Mouse (Mus musculus) lung, embryonic 16.5 days (tissue): ENCODE data around the gene Ranbp10. TPM values are rescaled to one million over a fixed set of nuclear protein-coding genes. Genes with fewer than 3 reads are reported as not detected.
A peak's percentile ranks its signal among the peaks of the same experiment; 100 is the strongest.

Experiments
- ATAC-seq: fragments of 200-750 bp; cut with Nextera tagmentation; 2 replicates; pipeline ENCODE4 v1.8.0; 2017; ENCODE audit warnings: low read depth, mild to moderate bottlenecking, moderate library complexity
- H3K27ac ChIP-seq: fragments of 300-500 bp; sonication (generic); 2 replicates; pipeline ENCODE4 v1.5.1; 2014; ENCODE audit warnings: mild to moderate bottlenecking, control low read depth, low read length
- H3K27me3 ChIP-seq: fragments of 300-500 bp; sonication (generic); 2 replicates; pipeline ENCODE4 v1.6.1; 2014; ENCODE audit warnings: low read depth, low read length, mixed read lengths; ENCODE audit not compliant: control insufficient read depth, insufficient read depth
- H3K36me3 ChIP-seq: fragments of 300-500 bp; sonication (generic); 2 replicates; pipeline ENCODE4 v1.6.1; 2014; ENCODE audit warnings: low read length; ENCODE audit not compliant: control insufficient read depth, insufficient read depth
- H3K4me1 ChIP-seq: fragments of 300-500 bp; sonication (generic); replicated peaks from 2 replicates; pipeline ENCODE4 v1.6.1; 2014; ENCODE audit warnings: low read length, mixed read lengths; ENCODE audit not compliant: control insufficient read depth, insufficient read depth
- H3K4me2 ChIP-seq: fragments of 300-500 bp; sonication (generic); 2 replicates; pipeline ENCODE4 v1.6.1; 2014; ENCODE audit warnings: low read depth, low read length, control low read depth
- H3K4me3 ChIP-seq: fragments of 300-500 bp; sonication (generic); 2 replicates; pipeline ENCODE4 v1.5.1; 2014; ENCODE audit warnings: mild to moderate bottlenecking, low read length, control low read depth
- H3K9ac ChIP-seq: fragments of 300-500 bp; sonication (generic); 2 replicates; pipeline ENCODE4 v1.6.1; 2014; ENCODE audit warnings: low read length, control low read depth
- H3K9me3 ChIP-seq: fragments of 300-500 bp; sonication (generic); 2 replicates; pipeline ENCODE4 v1.6.1; 2016; ENCODE audit warnings: low read length; ENCODE audit not compliant: control insufficient read depth
- WGBS: fragments of 180-500 bp; shearing (Covaris S2); extraction: QIAGEN DNeasy Blood & Tissue Kit; methylation state at CpG from one replicate; pipeline ENCODE4 v1.1.7; 2014; 5-methylcytosine and 5-hydroxymethylcytosine counted together
- polyA plus RNA-seq: library from polyadenylated mRNA; unstranded; fragments of >200 nt; fragmentation: Nextera tagmentation; extraction: Ambion mirVana; gene quantifications from 2 replicates; pipeline ENCODE4 v1.2.1, GENCODE M21; 2015

The Ranbp10 gene
- polyA plus RNA-seq, 1 experiment from 2014 or later: 10.0 TPM

- Histone ChIP-seq H3K9me3 (no peaks in the 10 kb centered on the region), H3K27me3 (no peaks in the 10 kb centered on the region), H3K4me2 (no peak overlapping the region), H3K36me3 (peaks cover 37% of the 10 kb centered on the region), H3K9ac (no peak overlapping the region), H3K4me3 (no peak overlapping the region), H3K27ac (no peak overlapping the region), H3K4me1 (no peaks in the 10 kb centered on the region)
- 79% methylated on average over 2 of the region's 2 CpGs for WGBS
- no peak for ATAC-seq
Observed at GRCm38 (mm10) chr8:105777833-105778232, 49.3 kb downstream of the Ranbp10 start.

GRCm38 (mm10) chr8:105774498-105774897 is 52.7 kb downstream of the Ranbp10 start:
- Histone ChIP-seq H3K9me3 (no peaks in the 10 kb centered on the region), H3K36me3 (peaks cover 38% of the 10 kb centered on the region), H3K27ac (no peak overlapping the region), H3K4me3 (no peak overlapping the region), H3K4me2 (no peak overlapping the region), H3K9ac (no peak overlapping the region), H3K27me3 (no peaks in the 10 kb centered on the region), H3K4me1 (no peaks in the 10 kb centered on the region)
- ATAC-seq: no peak
- 95% methylated on average over 5 of the region's 5 CpGs for WGBS

- ATAC-seq: no peak
- H3K4me2 ChIP-seq: no peak overlapping the region
- H3K9ac ChIP-seq: no peak overlapping the region
- peaks cover 35% of the 10 kb centered on the region for H3K36me3 ChIP-seq
- no peak overlapping the region for H3K27ac ChIP-seq
- no peaks in the 10 kb centered on the region for H3K27me3 ChIP-seq
- 83% methylated on average over 1 of the region's 1 CpGs for WGBS
- H3K4me3 ChIP-seq: no peak overlapping the region
- no peaks in the 10 kb centered on the region for H3K4me1 ChIP-seq
- no peaks in the 10 kb centered on the region for H3K9me3 ChIP-seq
Observed at GRCm38 (mm10) chr8:105773441-105773861, 53.7 kb downstream of the Ranbp10 start.

GRCm38 (mm10) chr8:105771398-105772175 is 55.6 kb downstream of the Ranbp10 start:
- ATAC-seq: no peak
- H3K4me3 ChIP-seq: no peak overlapping the region
- H3K4me2 ChIP-seq: no peak overlapping the region
- H3K36me3 ChIP-seq: peaks cover 32% of the 10 kb centered on the region
- 87% methylated on average over 12 of the region's 12 CpGs for WGBS
- H3K27me3 ChIP-seq: no peaks in the 10 kb centered on the region
- H3K9ac ChIP-seq: no peak overlapping the region
- H3K27ac ChIP-seq: no peak overlapping the region
- H3K4me1 ChIP-seq: no peaks in the 10 kb centered on the region
- no peaks in the 10 kb centered on the region for H3K9me3 ChIP-seq

- Histone ChIP-seq H3K4me2 (no peak overlapping the region), H3K4me1 (no peaks in the 10 kb centered on the region), H3K27me3 (no peaks in the 10 kb centered on the region), H3K27ac (no peak overlapping the region), H3K9ac (no peak overlapping the region), H3K9me3 (no peaks in the 10 kb centered on the region), H3K4me3 (no peak overlapping the region), H3K36me3 (peaks cover 32% of the 10 kb centered on the region)
- no peak for ATAC-seq
- 62% methylated on average over 1 of the region's 1 CpGs for WGBS
Observed at GRCm38 (mm10) chr8:105770609-105771008, 56.5 kb downstream of the Ranbp10 start.

GRCm38 (mm10) chr8:105768485-105769257 is 58.5 kb downstream of the Ranbp10 start:
- Histone ChIP-seq H3K9me3 (no peaks in the 10 kb centered on the region), H3K27ac (no peak overlapping the region), H3K9ac (no peak overlapping the region), H3K36me3 (peaks cover 27% of the 10 kb centered on the region), H3K27me3 (no peaks in the 10 kb centered on the region), H3K4me1 (no peaks in the 10 kb centered on the region), H3K4me2 (no peak overlapping the region), H3K4me3 (no peak overlapping the region)
- 87% methylated on average over 5 of the region's 5 CpGs for WGBS
- ATAC-seq: no peak

- no peaks in the 10 kb centered on the region for H3K9me3 ChIP-seq
- H3K4me3 ChIP-seq: peak within 1 kb of the TSS; percentile 92
- no peaks in the 10 kb centered on the region for H3K36me3 ChIP-seq
- peak within 1 kb of the TSS; percentile 74 for H3K4me2 ChIP-seq
- H3K27ac ChIP-seq: peak within 1 kb of the TSS; percentile 63
- peak; percentile 99 for ATAC-seq
- 3% methylated on average over 57 of the region's 57 CpGs for WGBS
- H3K4me1 ChIP-seq: peaks cover 12% of the 10 kb centered on the region
- H3K27me3 ChIP-seq: no peaks in the 10 kb centered on the region
- H3K9ac ChIP-seq: peak within 1 kb of the TSS; percentile 86
Observed at GRCm38 (mm10) chr8:105758277-105759108, 68.7 kb downstream of the Ranbp10 start, which contains the start of gene Gfod2. Gfod2 (minus strand) TSS chr8:105758664.

GRCm38 (mm10) chr8:105757796-105758276 is 69.3 kb downstream of the Ranbp10 start:
- peak overlapping the region; percentile 74 for H3K4me2 ChIP-seq
- H3K9me3 ChIP-seq: no peaks in the 10 kb centered on the region
- no peaks in the 10 kb centered on the region for H3K27me3 ChIP-seq
- ATAC-seq: no peak
- WGBS: 1% methylated on average over 12 of the region's 12 CpGs
- peak overlapping the region; percentile 63 for H3K27ac ChIP-seq
- no peaks in the 10 kb centered on the region for H3K36me3 ChIP-seq
- peak overlapping the region; percentile 92 for H3K4me3 ChIP-seq
- peak overlapping the region; percentile 86 for H3K9ac ChIP-seq
- H3K4me1 ChIP-seq: peaks cover 12% of the 10 kb centered on the region
